Mouse (Mus musculus) heart, postnatal 0 days (tissue): Measurements from ENCODE around the gene Cep78. TPM values are rescaled to one million over a fixed set of nuclear protein-coding genes. Genes with fewer than 3 reads are reported as not detected.

Source experiments
- ATAC-seq: fragments of 200-750 bp; cut with Nextera tagmentation; 2 replicates; pipeline ENCODE4 v1.8.0; 2017; ENCODE audit warnings: low read depth, moderate number of reproducible peaks, moderate library complexity; ENCODE audit not compliant: insufficient read depth
- DNase-seq: peaks from one replicate; pipeline ENCODE4 v3.0.0-alpha.2; 2016; ENCODE audit warnings: low spot score
- H3K27ac ChIP-seq: fragments of 300-500 bp; sonication (generic); 2 replicates; pipeline ENCODE4 v1.5.1; 2014; ENCODE audit warnings: low read depth, mild to moderate bottlenecking
- H3K27me3 ChIP-seq: fragments of 300-500 bp; sonication (generic); 2 replicates; pipeline ENCODE4 v1.6.1; 2014; ENCODE audit warnings: low read length, mixed read lengths; ENCODE audit not compliant: control insufficient read depth, insufficient read depth
- H3K36me3 ChIP-seq: fragments of 300-500 bp; sonication (generic); replicated peaks from 2 replicates; pipeline ENCODE4 v1.6.1; 2014; ENCODE audit warnings: low read length, mixed read lengths; ENCODE audit not compliant: control insufficient read depth, insufficient read depth
- H3K4me1 ChIP-seq: fragments of 300-500 bp; sonication (generic); 2 replicates; pipeline ENCODE4 v1.6.1; 2014; ENCODE audit warnings: antibody characterized with exemption; ENCODE audit not compliant: control insufficient read depth, insufficient read depth
- H3K4me2 ChIP-seq: fragments of 300-500 bp; sonication (generic); 2 replicates; pipeline ENCODE4 v1.6.1; 2014; ENCODE audit warnings: low read depth, mild to moderate bottlenecking, low read length, moderate library complexity
- H3K4me3 ChIP-seq: fragments of 300-500 bp; sonication (generic); 2 replicates; pipeline ENCODE4 v1.5.1; 2014; ENCODE audit warnings: low read depth, low read length
- H3K9ac ChIP-seq: fragments of 300-500 bp; sonication (generic); replicated peaks from 2 replicates; pipeline ENCODE4 v1.6.1; 2014; ENCODE audit warnings: low read depth, low read length, mixed read lengths
- H3K9me3 ChIP-seq: fragments of 300-500 bp; sonication (generic); replicated peaks from 2 replicates; pipeline ENCODE4 v1.6.1; 2016; ENCODE audit warnings: low read length; ENCODE audit not compliant: control insufficient read depth
- CTCF ChIP-seq: IDR thresholded peaks from 2 replicates; pipeline ENCODE4 v1.5.1; 2016; ENCODE audit warnings: antibody characterized with exemption, control low read depth, low read depth
- EP300 ChIP-seq: IDR thresholded peaks from 2 replicates; pipeline ENCODE4 v1.6.1; 2016; ENCODE audit warnings: antibody characterized with exemption, low read depth
- WGBS: fragments of 180-500 bp; shearing (Covaris S2); extraction: QIAGEN DNeasy Blood & Tissue Kit; methylation state at CpG from one replicate; pipeline ENCODE4 v1.1.7; 2014; 5-methylcytosine and 5-hydroxymethylcytosine counted together
- polyA plus RNA-seq: library from polyadenylated mRNA; unstranded; fragments of >200 nt; fragmentation: Nextera tagmentation; extraction: Ambion mirVana; gene quantifications from 2 replicates; pipeline ENCODE4 v1.2.1, GENCODE M21; 2015
- total RNA-seq: library from RNA; depleted of rRNA; stranded (reverse); fragments of >200 nt; gene quantifications from 2 replicates; pipeline ENCODE4 v1.2.3, GENCODE M21; 2014; ENCODE audit warnings: low replicate concordance

Gene Cep78
- total and polyA plus RNA-seq, 2 experiments from 2014 or later = 4.6 to 6.9 TPM

DNA sequence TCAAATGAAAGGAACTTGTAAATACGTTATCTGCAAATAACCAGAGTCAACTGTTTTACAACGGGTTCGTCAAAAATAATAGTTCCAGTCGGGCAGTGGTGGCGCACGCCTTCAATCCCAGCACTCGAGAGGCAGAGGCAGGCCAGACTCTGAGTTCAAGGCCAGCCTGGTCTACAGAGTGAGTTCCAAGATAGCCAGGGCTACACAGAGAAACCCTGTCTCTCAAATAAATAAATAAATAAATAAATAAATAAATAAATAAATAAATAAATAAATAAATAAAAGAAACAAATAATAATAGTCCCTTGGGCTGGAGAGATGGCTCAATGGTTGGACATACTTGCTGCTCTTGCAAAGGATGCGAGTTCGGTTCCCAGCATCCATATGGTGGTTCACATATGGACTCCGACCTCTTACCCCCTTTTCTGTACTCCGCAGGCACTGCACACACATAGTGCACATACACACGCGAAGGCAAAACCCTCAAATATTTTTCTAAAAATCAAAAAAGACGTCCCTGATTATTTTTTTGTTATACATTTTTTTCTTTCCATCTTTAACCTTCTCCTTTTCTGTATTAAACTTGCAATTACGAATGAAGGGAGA, 947 bp downstream of the Cep78 start:
- Histone ChIP-seq H3K4me1 (peaks cover 14% of the 10 kb centered on the region), H3K36me3 (0 out of 2 replicates have a peak, but pooled peaks cover 1% of the 10 kb centered on the region), H3K4me3 (peak overlapping the region; percentile 83), H3K9ac (peak overlapping the region; percentile 72), H3K4me2 (peak overlapping the region; percentile 85), H3K27ac (no peak overlapping the region), H3K27me3 (no peaks in the 10 kb centered on the region), H3K9me3 (no peaks in the 10 kb centered on the region)
- TF ChIP-seq EP300 = no peak
- no peak for TF ChIP-seq CTCF
- 60% methylated on average over 15 of the region's 15 CpGs for WGBS
- no peak for DNase-seq
- no peak for ATAC-seq

DNA sequence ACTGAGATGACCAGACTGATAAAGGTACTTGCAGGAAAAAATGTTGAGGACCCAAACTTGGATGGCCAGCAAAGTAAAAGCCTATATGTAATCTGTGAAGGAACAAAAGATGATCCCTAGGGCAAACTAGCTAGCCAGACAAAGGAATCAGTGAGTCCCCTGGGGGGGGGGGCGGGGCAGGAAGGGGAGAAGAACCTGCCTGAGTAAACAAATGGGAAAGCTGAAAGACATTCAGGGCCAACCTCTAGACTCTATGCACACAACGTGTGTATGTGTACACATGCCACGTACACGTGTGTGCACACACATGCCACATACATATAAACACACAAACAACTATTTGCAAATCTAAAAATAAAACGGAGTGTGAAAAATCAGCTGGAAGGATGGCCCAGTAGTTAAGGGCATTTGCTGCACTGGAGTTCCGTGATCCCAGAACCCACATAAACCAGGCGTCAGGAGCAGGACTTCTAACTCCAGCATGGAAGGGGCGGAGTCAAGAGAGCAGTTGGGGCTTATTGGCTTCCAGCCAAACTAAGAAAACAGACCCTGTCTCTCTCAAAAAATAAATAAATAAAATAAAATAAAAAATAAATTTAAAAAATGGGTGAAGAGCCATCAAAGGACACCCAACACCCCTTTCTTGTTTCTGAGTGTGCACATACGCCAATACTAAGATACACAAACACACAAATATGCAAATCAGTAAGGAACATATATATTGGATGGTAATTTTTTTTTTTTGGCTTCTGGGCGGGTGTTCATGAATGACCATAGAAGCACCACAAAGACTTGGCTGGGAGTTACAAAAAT, 1.7 kb downstream of the Cep78 start:
- 62% methylated on average over 9 of the region's 10 CpGs for WGBS
- Histone ChIP-seq H3K4me2 (no peak overlapping the region), H3K9me3 (no peaks in the 10 kb centered on the region), H3K27ac (no peak overlapping the region), H3K27me3 (no peaks in the 10 kb centered on the region), H3K4me3 (no peak overlapping the region), H3K9ac (no peak overlapping the region), H3K4me1 (peaks cover 14% of the 10 kb centered on the region), H3K36me3 (0 out of 2 replicates have a peak, but pooled peaks cover 7% of the 10 kb centered on the region)
- DNase-seq (no peak), ATAC-seq (no peak)
- no peak for TF ChIP-seq EP300
- no peak for TF ChIP-seq CTCF

DNA sequence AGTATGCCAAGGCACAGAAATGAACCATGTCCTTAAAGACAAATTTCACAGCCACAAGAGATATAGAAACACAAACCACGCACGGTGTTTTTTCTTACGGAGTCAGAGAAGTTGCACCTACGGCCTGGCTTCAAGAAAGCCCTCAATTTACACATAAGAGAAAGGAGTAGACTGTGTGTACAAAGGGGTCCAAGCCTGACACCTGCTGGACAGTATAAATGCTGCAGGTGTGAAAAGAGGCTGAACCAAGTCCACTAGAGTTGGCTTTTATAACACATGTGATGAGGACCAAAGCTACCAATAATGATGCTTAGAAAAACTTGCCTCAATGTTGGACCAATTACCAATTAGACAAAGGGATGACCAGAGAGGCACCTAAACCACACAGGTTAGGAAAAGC, 2.9 kb downstream of the Cep78 start:
- Histone ChIP-seq H3K9me3 (no peaks in the 10 kb centered on the region), H3K4me2 (no peak overlapping the region), H3K4me3 (no peak overlapping the region), H3K27ac (no peak overlapping the region), H3K9ac (no peak overlapping the region), H3K27me3 (no peaks in the 10 kb centered on the region), H3K36me3 (peaks cover 16% of the 10 kb centered on the region; the same call in 1 of the 2 replicates), H3K4me1 (peaks cover 14% of the 10 kb centered on the region)
- 59% methylated on average over 4 of the region's 4 CpGs for WGBS
- peak; percentile 64 for DNase-seq
- no peak for ATAC-seq
- TF ChIP-seq CTCF (peak; percentile 86), EP300 (no peak)

DNA sequence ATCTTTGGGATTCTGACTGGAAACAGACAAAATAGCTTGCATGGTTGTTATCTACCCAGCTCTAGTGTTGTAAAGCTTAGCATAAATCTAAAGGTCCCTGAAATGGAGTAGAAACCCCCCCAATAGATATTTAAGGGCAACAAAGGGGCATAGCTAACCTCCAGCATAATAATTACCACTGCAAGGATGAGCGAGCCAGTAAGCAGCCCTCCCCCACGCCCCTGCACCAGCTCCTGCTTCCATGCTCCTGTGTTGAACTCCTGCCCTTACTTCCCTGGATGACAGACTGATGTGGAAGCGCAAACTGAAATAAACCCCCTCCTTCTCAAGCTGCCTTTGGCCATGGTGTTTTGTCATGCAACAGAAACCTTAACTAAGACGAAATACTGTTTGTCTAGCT, 11.4 kb downstream of the Cep78 start:
- ATAC-seq = no peak
- H3K4me3 ChIP-seq = no peak overlapping the region
- no peak overlapping the region for H3K9ac ChIP-seq
- H3K27me3 ChIP-seq = no peaks in the 10 kb centered on the region
- H3K4me2 ChIP-seq = no peak overlapping the region
- TF ChIP-seq EP300 = no peak
- TF ChIP-seq CTCF = no peak
- no peak overlapping the region for H3K27ac ChIP-seq
- H3K4me1 ChIP-seq = no peaks in the 10 kb centered on the region
- H3K36me3 ChIP-seq = peaks cover 49% of the 10 kb centered on the region
- no peaks in the 10 kb centered on the region for H3K9me3 ChIP-seq
- WGBS = 76% methylated on average over 4 of the region's 4 CpGs
- DNase-seq = no peak

DNA sequence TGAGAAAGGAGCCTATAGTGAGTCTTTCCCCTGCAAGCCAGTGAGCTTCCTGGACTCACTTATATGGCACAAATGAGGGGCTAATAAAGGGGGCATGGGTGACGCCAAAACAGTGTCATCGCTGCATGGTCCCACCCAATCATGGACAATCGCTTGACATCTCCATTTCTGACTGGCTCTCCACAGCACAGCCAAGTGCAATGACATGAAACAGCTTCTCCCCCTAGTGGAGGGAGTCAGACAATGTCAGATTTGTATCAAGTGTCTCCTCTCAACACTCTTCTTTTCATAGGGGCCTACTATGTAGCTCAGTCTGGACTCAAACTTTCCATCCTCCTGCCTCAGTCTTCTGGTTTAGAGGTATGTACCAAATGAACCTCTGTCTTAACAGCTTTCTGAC, 19.7 kb downstream of the Cep78 start:
- peak; percentile 87 for TF ChIP-seq CTCF
- TF ChIP-seq EP300 = no peak
- no peaks in the 10 kb centered on the region for H3K27me3 ChIP-seq
- no peaks in the 10 kb centered on the region for H3K4me1 ChIP-seq
- no peaks in the 10 kb centered on the region for H3K9me3 ChIP-seq
- 52% methylated on average over 3 of the region's 3 CpGs for WGBS
- DNase-seq (peak; percentile 62), ATAC-seq (peak; percentile 69)
- H3K4me2 ChIP-seq = no peak overlapping the region
- peaks cover 16% of the 10 kb centered on the region for H3K36me3 ChIP-seq
- H3K9ac ChIP-seq = no peak overlapping the region
- no peak overlapping the region for H3K4me3 ChIP-seq
- no peak overlapping the region for H3K27ac ChIP-seq
